Mouse (Mus musculus) c-Kit-positive CD71-negative TER-119-negative erythroid progenitor cells, embryonic 14.5 days (primary cell): ENCODE results near the gene Adamtsl4.

Experiments
- DNase-seq: peaks from one replicate; pipeline ENCODE4 v3.0.0-alpha.2; 2013; ENCODE audit warnings: low read depth

Adamtsl4 gene

DNA sequence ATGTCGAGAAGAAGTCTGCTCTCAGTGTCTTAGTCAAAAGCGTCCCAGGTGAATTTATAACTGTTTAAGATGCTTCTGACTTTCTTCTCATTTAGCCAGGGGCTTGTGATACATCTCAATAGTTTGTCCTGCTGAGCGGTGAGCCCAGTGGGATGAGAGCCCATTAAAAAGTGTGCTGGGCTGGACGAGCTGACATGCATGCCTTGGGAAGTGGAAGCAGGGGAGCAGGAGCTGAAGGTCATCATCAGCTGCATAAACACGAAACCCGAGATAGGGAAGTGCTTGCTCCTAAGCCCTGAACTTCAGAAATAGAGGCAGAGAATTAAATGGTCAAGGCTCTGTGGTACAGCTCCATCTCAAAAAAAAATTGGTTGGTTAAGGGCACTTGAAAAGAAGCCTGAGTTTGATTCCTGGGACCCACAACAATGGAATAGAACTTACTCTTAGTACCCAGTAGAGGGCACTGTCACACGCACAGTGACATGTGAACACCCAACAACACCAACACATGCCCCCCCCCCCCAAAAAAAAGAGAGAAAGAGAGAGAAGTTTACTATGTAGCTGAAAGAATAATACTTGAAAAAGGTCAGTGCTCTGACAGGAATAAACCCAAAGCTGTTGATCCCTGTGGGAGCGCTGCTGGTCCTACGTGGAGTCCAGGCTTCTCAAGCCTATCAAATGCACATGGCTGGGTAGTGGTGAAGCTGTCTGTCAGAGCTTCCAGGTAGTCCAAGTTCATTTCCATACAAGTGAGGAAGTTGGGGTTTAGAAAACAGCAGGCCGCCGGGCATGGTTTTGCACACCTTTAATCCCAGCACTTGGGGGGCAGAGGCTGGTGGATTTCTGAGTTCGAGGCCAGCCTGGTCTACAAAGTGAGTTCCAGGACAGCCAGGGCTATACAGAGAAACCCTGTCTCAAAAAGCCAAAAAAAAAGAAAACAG lies 54.8 kb downstream of the Adamtsl4 start:
- DNase-seq, result no peak

DNA sequence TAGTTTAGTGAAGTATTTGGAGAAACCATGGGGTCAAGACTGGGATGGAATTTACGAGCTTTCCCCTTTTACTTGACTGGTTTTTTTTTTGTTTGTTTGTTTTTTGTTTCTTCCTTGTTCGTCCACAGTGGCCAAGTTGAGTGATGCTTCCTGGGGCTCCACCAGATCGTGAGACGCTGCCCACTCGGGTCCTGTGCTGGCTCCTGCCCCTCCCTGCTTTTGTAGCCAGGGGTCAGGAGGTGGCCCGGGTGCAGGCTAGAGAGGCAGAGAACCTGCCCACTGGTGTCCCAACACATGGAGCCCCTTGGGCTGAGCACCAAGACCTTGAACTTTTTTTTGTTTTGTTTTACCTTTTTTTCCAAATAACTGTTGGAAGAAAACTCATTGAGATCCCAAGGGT lies 56.4 kb downstream of the Adamtsl4 start:
- no peak for DNase-seq

DNA sequence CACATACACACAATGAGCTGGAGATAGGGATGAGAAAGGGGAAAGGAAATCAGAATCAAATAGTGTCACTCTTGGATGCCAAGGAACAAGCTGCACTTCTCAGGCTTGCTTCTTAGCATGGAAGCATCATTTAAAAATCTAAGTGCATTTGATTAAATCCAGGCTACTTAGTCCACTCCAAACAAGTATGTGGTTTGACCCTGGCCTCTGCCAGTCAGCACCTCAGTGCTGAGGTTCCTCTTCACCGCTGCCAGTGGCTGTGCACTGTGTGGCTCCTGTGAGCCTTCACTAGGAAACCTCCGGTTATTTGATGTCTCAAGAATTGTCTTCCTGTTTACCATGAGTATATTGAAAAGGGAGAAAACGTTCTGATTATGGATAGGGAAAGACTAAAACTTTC lies 56.9 kb downstream of the Adamtsl4 start:
- no peak for DNase-seq

DNA sequence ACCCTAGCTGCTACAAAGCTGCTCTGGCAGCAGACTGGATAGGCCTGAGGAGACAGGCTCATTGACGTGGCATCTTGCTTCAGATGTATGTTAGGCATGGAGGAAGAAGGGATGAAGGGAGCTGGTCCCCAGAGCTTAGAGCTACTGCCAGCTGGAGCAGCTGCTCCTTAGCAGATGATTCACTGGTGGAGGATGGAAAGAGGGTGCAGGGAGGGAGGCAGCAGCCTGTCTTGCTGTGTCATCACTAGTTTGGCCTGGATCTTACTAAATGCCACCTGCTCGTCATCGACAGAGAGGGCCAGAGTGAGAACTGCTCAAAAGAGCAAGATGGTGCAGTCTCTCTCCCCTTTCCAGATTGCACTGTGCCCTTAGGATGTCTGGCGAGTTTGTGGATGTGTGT lies 58.0 kb downstream of the Adamtsl4 start:
- DNase-seq, result no peak

DNA sequence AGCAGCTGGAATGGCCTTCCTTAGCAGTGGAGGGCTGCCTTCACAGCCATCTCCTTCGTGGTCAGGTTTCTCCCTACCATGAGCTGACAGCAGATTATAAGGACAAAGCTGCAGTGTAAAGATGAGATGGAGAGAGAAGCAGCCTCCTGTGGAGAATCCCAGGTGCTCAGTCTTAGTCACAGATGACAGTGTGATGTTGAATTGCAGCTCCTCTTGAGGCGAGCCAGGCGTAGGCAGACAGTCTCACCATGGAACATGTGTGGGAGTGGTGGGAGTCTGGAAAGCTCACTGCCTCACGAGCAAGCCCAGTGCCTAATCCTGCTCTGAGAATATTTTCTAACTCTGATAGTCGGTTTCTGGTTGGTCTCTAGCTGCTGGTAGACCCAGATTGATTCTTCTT lies 60.0 kb downstream of the Adamtsl4 start:
- DNase-seq, result no peak
